Mouse (Mus musculus): ENCODE measurements at regions not wholly inside any gene's neighbourhood (a gene's known extent, or its start where the extent isn't known, plus 50 kb on each side); places are given as distances from the start of the nearest gene placed in this dataset.

DNA sequence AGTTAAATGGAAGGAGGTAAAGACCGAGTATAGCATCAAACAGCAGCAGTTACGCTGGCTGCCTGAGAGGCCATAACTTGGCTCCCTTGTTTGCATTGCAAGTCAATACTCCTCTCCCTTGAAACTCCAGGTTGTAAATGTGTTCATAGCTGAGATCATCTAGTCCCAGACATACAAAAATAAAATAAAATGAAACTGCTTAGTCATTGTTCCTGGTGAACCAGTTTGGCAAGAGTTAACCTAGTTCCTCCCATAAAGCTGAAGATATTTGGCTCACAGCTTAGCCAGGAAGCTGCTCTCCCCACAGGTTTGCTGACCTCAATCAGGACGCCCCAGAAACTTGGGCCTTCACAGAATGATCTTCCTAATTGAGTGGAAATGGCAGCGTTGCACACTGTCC, 97.9 kb upstream of the Tmc1 start:
- H3K9me3 ChIP-seq: no peaks in the 10 kb centered on the region
- peaks cover 6% of the 10 kb centered on the region; the same call in 1 of the 2 replicates for H3K4me1 ChIP-seq (replicated peaks)
- H3K27me3 ChIP-seq (ENCODE audit: insufficient read depth, poor library complexity, severe bottlenecking): no peaks in the 10 kb centered on the region
- no peak for DNase-seq (ENCODE audit: low spot score)
- H3K4me3 ChIP-seq: no peak overlapping the region
- 84% methylated on average over 4 of the region's 4 CpGs for WGBS
- H3K27ac ChIP-seq: no peak overlapping the region
- no peaks in the 10 kb centered on the region for H3K36me3 ChIP-seq

DNA sequence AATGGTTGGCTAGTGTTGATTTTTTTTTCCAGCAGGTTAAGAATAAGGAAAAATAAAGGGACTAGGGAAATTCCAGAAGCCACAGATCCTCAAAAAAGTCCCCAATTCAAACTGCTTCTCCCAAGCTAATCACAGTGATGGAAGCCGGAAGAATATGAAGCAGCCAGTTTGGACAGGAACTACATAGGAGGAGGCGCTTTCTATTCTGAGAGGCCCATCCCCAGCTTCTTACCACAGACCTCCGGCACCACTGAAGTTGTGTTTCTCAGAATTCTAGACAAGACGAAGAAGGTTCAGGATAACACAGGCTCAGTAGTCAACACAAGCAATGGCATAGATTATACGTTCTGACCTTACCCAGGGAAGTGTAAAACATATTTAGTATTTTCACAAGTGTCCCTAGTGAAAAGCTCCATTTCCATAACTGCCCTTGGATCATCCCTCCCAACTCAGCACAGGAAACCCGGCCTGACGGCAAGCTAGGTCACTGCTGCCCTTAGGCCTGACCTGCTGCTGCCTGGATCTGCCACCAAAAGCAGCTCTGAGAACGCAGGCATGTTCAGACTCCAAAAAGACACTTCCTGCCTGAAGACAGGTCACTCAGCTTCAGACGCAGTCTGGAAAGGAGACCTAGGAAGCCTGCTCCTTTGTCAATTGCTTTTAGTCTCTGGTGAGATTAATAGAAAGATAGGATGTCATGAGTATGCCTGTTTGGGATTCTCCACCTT, 97.2 kb upstream of the Tmc1 start:
- H3K4me1 ChIP-seq (replicated peaks): peaks cover 6% of the 10 kb centered on the region; the same call in 1 of the 2 replicates
- H3K27me3 ChIP-seq (ENCODE audit: insufficient read depth, poor library complexity, severe bottlenecking): no peaks in the 10 kb centered on the region
- no peaks in the 10 kb centered on the region for H3K9me3 ChIP-seq
- WGBS: 78% methylated on average over 9 of the region's 9 CpGs
- H3K27ac ChIP-seq: no peak overlapping the region
- H3K4me3 ChIP-seq: no peak overlapping the region
- H3K36me3 ChIP-seq: no peaks in the 10 kb centered on the region
- DNase-seq (ENCODE audit: low spot score): no peak

DNA sequence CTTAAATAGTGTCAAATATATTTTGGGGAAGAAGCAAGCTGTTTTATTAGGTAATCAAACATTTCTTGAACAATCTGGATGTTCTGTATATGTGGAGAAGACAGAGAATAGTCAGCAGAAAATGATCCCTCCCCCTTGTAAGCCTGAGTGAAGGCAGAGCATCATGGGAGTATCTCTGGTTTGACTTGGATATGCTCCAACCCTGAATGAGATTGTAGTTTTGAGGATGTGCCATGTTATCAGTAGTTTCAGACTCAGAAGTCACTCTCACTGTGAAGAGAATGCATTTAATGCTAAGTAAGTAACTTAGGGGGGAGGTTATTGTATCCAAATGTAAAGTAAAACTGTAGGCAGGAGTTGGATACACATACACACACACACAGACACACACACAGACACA, 95.3 kb upstream of the Tmc1 start:
- H3K4me1 ChIP-seq (replicated peaks): peaks cover 6% of the 10 kb centered on the region; the same call in 1 of the 2 replicates
- DNase-seq (ENCODE audit: low spot score): no peak
- no peaks in the 10 kb centered on the region for H3K36me3 ChIP-seq
- no peak overlapping the region for H3K27ac ChIP-seq
- H3K9me3 ChIP-seq: no peaks in the 10 kb centered on the region
- H3K27me3 ChIP-seq (ENCODE audit: insufficient read depth, poor library complexity, severe bottlenecking): no peaks in the 10 kb centered on the region
- no peak overlapping the region for H3K4me3 ChIP-seq

DNA sequence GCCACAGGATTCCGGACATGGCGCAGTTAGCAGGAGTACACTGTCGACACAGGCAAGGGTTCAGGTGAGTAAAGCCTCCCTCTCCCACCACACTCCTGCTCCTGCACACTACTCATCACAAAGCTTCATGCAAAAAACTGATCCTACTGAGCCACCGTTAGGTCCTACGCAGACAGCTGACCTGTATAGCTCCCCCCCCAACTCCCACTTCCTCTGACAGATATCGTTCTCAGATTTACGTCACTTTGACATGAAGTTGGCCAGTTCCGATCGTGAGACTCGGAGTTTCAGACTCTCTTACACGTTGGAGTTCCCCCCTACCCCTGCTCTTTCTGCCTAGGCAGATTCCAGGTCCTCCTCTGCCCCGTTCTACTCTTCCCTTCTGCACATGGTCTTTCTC, 91.6 kb upstream of the Tmc1 start:
- H3K9me3 ChIP-seq: 0 out of 2 replicates have a peak, but pooled peaks cover 2% of the 10 kb centered on the region
- 89% methylated on average over 12 of the region's 12 CpGs for WGBS
- H3K4me3 ChIP-seq: no peak overlapping the region
- H3K4me1 ChIP-seq (replicated peaks): peaks cover 3% of the 10 kb centered on the region
- H3K27ac ChIP-seq: no peak overlapping the region
- no peaks in the 10 kb centered on the region for H3K36me3 ChIP-seq
- no peak for DNase-seq (ENCODE audit: low spot score)
- no peaks in the 10 kb centered on the region for H3K27me3 ChIP-seq (ENCODE audit: insufficient read depth, poor library complexity, severe bottlenecking)

DNA sequence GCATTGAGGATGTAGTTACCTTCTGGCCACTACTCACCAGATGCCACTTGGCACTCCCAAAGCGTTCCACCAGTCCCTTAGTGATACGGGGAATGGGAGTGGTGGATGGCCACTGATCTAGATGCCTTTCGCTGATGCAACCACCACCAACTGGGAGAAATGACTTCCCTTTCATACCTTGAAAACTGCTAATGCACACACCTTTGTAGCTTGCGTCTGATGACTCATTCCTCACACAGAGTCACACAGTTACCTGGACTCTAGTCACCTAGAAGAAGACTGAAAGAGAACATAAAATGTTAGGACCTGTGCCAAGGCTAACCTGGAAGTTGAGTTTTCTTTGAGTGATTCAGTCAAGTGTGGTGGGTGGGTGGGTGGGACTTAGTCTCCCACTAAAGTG, 90.0 kb upstream of the Tmc1 start:
- H3K4me3 ChIP-seq: no peak overlapping the region
- DNase-seq (ENCODE audit: low spot score): no peak
- no peaks in the 10 kb centered on the region for H3K36me3 ChIP-seq
- 0 out of 2 replicates have a peak, but pooled peaks cover 2% of the 10 kb centered on the region for H3K9me3 ChIP-seq
- no peak overlapping the region for H3K27ac ChIP-seq
- H3K4me1 ChIP-seq (replicated peaks): peaks cover 15% of the 10 kb centered on the region
- H3K27me3 ChIP-seq (ENCODE audit: insufficient read depth, poor library complexity, severe bottlenecking): no peaks in the 10 kb centered on the region
- 93% methylated on average over 4 of the region's 4 CpGs for WGBS

DNA sequence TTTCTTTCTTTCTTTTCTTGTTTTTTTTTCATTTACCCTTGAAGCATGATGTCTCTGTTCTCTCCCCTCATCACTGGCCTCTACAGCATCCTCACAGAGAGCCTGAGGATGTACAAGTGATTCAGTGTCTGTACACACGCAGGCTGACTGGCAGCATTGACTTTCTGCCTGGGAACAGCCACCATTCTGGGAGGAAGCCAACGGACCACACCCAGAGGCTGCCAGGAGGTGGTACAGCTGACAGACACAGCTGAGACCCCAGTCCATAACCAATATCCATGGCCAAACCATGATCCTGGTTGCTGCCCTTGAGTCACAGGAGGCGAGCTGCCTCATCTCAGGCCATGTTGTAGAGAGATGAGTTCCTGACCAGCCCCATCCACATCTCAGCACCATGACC, 88.5 kb upstream of the Tmc1 start:
- Histone ChIP-seq H3K36me3 (no peaks in the 10 kb centered on the region), H3K4me3 (no peak overlapping the region), H3K27ac (no peak overlapping the region), H3K27me3 (ENCODE audit: insufficient read depth, poor library complexity, severe bottlenecking) (no peaks in the 10 kb centered on the region), H3K4me1 (replicated peaks) (peaks cover 22% of the 10 kb centered on the region), H3K9me3 (0 out of 2 replicates have a peak, but pooled peaks cover 2% of the 10 kb centered on the region)
- no peak for DNase-seq (ENCODE audit: low spot score)
- 85% methylated on average over 3 of the region's 3 CpGs for WGBS

DNA sequence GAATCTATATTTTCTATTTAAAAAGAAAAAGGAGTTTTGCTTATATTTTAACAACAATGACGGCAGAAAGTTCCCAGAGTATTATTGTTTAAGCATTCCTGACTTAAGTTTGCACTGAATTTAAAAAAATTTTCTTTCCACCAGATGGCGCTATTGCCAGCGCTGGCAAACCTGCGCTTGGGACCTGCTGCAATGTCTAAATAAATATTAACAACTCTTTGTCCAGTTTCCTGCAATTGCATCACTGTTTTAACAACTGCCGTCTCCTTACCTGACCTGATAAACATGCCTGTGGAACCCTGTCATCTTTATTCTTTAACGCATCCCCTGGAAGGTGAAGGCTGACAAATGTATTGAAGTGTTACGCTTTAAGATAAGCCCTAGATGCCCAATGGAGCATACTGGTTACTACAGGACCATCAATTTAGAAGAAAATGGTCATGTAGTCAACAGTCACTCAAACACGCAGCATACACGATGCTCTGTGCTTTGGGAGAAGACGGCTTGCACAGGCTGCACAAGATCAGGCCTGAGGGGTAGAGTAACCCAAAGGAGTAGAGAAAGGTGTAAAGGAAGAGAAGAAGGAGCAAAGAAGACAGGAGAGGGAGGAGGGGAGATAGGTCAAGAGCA, 83.6 kb upstream of the Tmc1 start:
- Histone ChIP-seq H3K9me3 (no peaks in the 10 kb centered on the region), H3K4me1 (replicated peaks) (peaks cover 36% of the 10 kb centered on the region), H3K27me3 (ENCODE audit: insufficient read depth, poor library complexity, severe bottlenecking) (no peaks in the 10 kb centered on the region), H3K27ac (peak overlapping the region; percentile 78; the same call in 1 of the 2 replicates), H3K4me3 (no peak overlapping the region), H3K36me3 (no peaks in the 10 kb centered on the region)
- DNase-seq (ENCODE audit: low spot score): peak; percentile 40
- 53% methylated on average over 10 of the region's 10 CpGs for WGBS

DNA sequence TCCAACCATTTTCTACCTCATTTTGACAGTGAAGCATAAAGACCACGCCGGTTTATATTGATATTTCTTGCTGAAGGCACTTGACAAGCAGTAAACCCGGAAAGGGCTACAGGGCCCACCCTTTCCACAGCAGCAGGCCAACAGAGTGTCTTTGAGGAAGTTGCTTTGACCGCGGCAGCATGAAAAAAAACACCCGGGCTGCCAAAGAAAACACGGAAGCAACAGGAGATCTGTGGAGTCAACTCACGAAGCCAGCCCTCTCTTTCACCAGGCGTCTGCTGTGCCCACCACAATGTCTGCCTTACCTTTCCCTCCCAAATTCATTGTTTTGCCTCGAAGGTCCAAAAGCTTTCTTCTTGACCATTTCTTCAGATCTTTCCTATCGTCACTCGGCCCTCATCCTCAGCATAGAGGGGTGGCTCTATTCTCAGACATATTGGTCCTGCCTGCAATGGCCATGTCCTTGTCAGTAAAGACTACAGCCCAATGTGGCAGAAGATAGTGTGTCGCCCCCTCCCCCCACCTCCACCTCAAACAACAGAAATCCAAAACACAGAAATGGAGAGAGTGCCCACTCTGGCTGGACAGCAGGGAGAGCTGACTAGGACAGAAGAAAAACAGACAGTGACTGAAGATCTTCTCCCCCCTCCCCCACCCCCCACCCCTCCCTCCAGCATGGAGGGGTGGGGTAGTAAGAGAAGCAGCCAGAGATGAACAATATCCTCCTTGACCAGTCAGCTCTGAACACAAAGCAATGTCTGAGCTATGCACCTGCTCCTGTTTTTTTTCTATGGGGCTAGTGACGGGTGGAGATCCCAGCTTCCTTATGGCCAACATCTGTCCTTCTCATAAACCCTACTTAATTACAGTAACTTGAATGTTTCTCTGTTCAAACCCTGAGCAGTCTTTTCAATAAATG, 82.8 kb upstream of the Tmc1 start:
- Histone ChIP-seq H3K27me3 (ENCODE audit: insufficient read depth, poor library complexity, severe bottlenecking) (no peaks in the 10 kb centered on the region), H3K4me3 (no peak overlapping the region), H3K9me3 (no peaks in the 10 kb centered on the region), H3K27ac (peak overlapping the region; percentile 78), H3K4me1 (replicated peaks) (peaks cover 36% of the 10 kb centered on the region), H3K36me3 (no peaks in the 10 kb centered on the region)
- 62% methylated on average over 14 of the region's 14 CpGs for WGBS
- peak; percentile 47 for DNase-seq (ENCODE audit: low spot score)

DNA sequence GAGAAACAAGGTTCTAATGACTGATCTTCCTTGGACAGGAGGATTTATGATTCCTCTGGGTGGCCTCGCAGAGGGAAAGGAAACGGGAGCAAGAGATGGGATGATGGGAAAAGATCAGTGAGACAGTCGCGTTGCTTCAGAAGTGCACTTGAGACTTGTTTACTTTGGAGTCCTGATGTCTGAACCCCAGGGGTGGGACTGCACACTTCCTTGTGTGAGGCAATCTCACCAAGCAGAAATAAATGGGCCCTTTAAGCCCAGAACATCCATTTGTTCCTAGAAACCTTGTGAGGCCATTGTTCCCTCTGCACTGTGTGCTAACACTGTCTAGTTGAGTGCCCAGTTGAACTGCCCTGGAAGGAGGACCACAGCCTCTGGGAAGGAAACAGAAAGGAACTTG, 81.5 kb upstream of the Tmc1 start:
- Histone ChIP-seq H3K9me3 (no peaks in the 10 kb centered on the region), H3K4me3 (no peak overlapping the region), H3K27me3 (ENCODE audit: insufficient read depth, poor library complexity, severe bottlenecking) (no peaks in the 10 kb centered on the region), H3K36me3 (no peaks in the 10 kb centered on the region), H3K27ac (no peak overlapping the region; the same call in 1 of the 2 replicates), H3K4me1 (replicated peaks) (peaks cover 32% of the 10 kb centered on the region)
- no peak for DNase-seq (ENCODE audit: low spot score)
- 81% methylated on average over 4 of the region's 4 CpGs for WGBS

DNA sequence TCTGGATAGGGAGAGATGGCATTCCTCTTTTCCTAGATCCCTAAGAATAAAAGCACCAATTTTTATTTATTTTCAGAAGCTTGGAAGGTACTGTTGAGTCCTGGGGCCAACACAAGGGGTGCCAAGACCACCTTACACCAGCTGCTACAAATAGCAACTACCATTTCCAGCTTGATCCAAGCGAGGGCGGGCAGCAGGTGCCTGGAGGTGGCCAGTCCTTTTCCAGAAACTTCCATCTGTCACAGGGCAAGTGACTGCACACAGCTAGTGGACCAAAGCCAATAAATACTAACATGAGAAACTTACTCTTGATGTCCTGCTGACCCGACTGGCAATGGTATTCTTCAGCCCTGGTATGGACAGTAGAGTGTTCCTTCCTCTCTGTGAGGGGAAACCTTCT, 80.0 kb upstream of the Tmc1 start:
- H3K36me3 ChIP-seq: no peaks in the 10 kb centered on the region
- WGBS: 90% methylated on average over 3 of the region's 3 CpGs

DNA sequence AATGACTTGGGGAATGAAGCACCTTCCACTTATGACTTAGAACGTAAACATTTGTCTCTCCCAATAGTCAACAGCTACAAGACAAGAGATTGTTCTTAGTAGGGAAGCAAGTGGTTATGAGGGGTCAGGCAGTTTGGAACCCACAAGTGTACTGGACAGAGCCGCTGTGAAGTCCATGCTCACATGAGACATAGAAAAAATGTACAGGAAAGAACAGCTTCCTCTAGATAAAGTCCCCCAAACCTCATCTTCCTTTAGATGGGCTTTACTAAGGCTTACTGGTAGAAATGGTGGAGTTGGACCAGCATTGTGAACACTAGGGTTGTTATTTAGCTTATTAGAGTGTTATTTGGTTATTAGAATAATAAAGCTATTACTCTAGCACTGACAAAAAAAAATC, 78.6 kb upstream of the Tmc1 start:
- H3K27ac ChIP-seq: no peak overlapping the region
- no peak for DNase-seq (ENCODE audit: low spot score)
- WGBS: 90% methylated on average over 2 of the region's 2 CpGs
- peaks cover 14% of the 10 kb centered on the region for H3K4me1 ChIP-seq (replicated peaks)
- no peaks in the 10 kb centered on the region for H3K9me3 ChIP-seq
- no peaks in the 10 kb centered on the region for H3K27me3 ChIP-seq (ENCODE audit: insufficient read depth, poor library complexity, severe bottlenecking)
- no peak overlapping the region for H3K4me3 ChIP-seq
- no peaks in the 10 kb centered on the region for H3K36me3 ChIP-seq

More for the DNA sequence above, 80.0 kb upstream of the Tmc1 start:
- Histone ChIP-seq H3K27ac (no peak overlapping the region), H3K4me3 (no peak overlapping the region), H3K27me3 (ENCODE audit: insufficient read depth, poor library complexity, severe bottlenecking) (no peaks in the 10 kb centered on the region), H3K4me1 (replicated peaks) (peaks cover 21% of the 10 kb centered on the region), H3K9me3 (no peaks in the 10 kb centered on the region)
- DNase-seq (ENCODE audit: low spot score): no peak

DNA sequence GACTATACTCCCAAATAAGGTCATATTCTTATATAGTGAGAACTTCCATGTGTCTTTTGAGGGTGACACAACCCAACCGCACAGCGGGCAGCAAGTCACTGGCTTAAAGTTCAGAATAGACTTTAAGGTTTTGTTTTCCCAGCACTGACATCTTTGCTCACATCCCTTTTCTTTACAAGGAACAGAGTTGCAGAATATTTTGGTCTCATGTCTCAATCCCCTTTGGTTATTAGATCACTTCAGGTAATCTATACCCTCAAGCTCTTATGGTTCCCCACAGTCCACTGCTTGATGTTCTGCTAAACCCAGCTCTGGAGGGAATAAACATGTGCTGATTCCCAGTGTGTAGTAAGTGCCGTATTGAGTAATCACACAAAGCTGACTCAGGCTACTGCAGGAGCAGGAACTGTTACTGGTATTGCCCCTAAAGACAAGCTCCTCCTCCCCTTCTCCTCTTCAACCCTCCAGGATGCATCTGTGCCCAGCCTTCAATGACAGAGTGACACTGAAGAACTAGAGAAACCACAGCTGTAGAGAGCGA, 77.8 kb upstream of the Tmc1 start:
- Histone ChIP-seq H3K27ac (no peak overlapping the region), H3K4me1 (replicated peaks) (peaks cover 9% of the 10 kb centered on the region), H3K4me3 (no peak overlapping the region), H3K9me3 (no peaks in the 10 kb centered on the region), H3K27me3 (ENCODE audit: insufficient read depth, poor library complexity, severe bottlenecking) (no peaks in the 10 kb centered on the region), H3K36me3 (no peaks in the 10 kb centered on the region)
- DNase-seq (ENCODE audit: low spot score): no peak
- 91% methylated on average over 4 of the region's 4 CpGs for WGBS

Data from hindbrain, embryonic 10.5 days (tissue).